Mouse (Mus musculus) ZHBTc4 (cell line): ENCODE results near the gene Efnb2.
A peak's percentile ranks its signal among the peaks of the same experiment; 100 is the strongest.

ENCODE experiments used
- DNase-seq: peaks from one replicate; pipeline ENCODE4 v3.0.0-alpha.2; 2011; ENCODE audit warnings: low read depth, low spot score

Gene Efnb2

GRCm38 (mm10) chr8:8613844-8614243 is 47.2 kb downstream of the Efnb2 start:
- DNase-seq = no peak

GRCm38 (mm10) chr8:8611928-8612327 is 49.1 kb downstream of the Efnb2 start:
- peak; percentile 36 for DNase-seq

DNA sequence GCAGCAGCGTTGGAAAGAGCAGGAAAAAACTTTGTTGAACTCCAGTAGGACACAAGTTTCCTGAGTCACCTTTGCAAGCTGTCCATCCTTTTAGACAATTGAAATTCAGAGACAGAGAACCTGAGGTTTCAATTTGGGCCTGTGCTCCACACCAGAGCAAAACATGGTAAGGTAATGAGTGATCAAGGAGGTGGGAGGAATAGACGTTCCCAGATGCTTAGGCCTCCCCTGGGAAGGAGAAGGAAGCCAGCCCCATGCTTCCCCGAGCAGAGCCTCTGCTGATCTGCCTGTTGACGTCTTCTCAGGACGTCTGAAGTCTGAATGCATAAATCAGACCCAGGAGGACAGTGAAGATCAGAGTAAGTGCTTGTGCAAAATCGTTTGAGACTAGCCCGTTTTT is 51.3 kb downstream of the Efnb2 start:
- DNase-seq = no peak

DNA sequence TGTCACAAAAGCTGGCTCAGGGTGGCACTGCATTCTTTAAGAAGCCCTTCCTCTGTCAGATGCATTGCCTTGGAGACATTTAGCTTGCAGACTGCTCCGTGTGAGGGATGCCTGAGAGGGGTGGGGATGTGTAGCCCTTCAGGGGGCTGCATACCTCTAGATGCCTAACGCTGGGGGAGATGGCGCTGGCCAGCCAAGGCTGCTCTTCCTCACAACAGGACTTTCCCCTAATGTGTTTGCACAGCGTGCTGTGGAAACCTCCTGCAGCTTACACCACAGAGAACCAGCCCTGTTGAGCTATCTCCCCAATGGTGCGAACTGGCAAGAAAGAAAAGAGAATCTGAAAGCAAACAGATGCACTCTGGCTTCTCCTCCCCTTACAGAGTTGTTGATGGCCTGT is 51.9 kb downstream of the Efnb2 start:
- peak; percentile 89 for DNase-seq

DNA sequence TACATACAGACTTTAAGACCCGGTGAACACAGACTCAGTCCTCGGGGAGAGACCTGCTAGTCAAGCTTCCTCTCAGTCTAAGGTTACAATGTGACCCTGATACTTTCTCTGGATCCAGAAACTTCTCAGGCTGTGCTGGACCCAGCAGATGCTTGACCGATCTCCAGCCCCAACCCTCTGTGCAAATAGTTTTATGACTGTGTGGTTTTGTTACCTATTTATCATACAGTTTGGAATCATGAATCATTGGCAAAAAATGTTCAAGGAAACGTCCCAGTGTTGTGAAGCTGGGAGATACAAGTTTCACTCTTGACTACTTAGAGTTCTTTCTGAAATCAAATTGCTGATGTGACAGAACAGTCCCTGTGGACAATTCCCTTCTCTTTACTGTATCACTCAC is 55.4 kb downstream of the Efnb2 start:
- no peak for DNase-seq

DNA sequence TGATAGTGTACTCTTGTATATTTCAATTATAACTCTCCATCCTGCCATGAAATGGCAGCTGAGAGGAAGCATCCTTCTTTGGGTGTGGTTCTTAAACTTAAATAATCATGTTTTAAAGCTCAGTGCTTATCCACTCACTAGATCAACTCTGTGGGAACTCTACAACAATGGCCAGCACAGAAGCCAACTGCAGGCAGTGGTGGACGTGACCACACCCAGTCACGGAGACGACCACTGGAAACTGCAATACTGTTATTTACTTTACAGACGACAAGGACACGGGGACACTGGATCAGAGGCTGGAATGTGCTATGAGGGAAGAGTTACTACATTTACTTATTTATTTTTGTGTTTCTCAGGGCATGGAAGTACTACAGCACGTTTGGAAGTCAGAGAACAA is 57.2 kb downstream of the Efnb2 start:
- DNase-seq = no peak

GRCm38 (mm10) chr8:8602616-8603461 is 58.2 kb downstream of the Efnb2 start:
- DNase-seq = no peak

DNA sequence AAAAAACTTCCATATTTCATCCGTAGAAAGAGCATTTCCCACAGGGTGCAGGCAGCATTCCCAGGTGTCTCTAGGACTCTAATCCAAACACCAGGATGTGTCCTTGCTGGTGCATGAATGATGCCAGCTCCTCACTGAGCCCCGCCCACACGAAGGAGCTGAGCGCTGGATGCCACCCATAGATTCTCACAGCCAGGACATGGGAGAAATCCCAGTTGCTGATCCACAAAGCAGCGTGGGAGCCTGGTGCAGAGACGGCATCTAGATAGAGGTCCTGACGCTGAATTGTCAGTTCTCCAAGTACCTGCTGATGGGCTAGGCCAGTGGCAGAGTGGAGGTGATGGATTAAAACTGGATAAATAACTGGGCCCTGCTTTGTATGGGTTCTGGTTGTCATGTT is 61.1 kb downstream of the Efnb2 start:
- DNase-seq = peak; percentile 12

GRCm38 (mm10) chr8:8597434-8597833 is 63.6 kb downstream of the Efnb2 start:
- no peak for DNase-seq

- DNase-seq = no peak
Observed at GRCm38 (mm10) chr8:8595831-8596611, 65.0 kb downstream of the Efnb2 start.

DNA sequence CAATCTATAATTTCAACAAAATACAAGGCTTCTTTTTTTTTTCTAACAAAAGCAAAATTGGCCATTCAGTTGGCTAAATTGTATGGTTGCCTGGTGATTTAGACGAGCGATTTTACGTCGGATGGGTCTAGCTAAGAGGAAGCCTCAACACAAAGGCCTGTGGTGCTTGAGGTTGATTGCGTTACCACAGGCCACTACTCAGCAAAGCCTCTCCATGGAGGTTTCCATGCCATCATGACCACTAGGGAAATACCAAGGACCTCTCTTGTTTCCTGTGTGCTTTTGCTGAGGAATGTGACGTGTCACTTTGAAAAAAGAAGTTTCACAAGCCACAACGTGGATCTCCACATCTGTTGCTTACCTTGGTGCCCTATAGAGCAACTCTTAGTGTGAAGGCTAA is 67.2 kb downstream of the Efnb2 start:
- DNase-seq = no peak

GRCm38 (mm10) chr8:8593371-8593770 is 67.7 kb downstream of the Efnb2 start:
- no peak for DNase-seq

GRCm38 (mm10) chr8:8592331-8592730 is 68.7 kb downstream of the Efnb2 start:
- no peak for DNase-seq

DNA sequence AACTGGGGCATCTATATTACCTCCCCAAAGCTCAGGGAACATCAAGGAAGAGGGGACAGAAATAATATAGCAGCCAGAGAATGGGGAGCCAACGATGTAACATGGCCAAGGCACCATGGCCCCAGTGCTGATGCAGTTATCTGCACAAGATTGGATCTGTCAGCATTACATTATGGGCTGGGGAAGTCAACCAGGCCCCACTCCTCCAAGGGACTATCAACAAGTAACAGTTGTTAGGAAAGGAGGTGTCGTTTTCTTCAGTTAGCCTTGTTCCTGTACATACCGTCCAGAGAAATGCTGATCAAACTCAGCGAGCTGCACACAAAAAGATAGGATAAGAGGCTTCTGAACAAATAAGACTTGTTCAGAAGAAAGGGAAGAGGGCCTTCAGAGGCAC is 77.1 kb downstream of the Efnb2 start:
- DNase-seq = no peak

GRCm38 (mm10) chr8:8583290-8583980 is 77.6 kb downstream of the Efnb2 start:
- DNase-seq = no peak

- DNase-seq = no peak
Observed at GRCm38 (mm10) chr8:8577770-8578303, 83.2 kb downstream of the Efnb2 start.

DNA sequence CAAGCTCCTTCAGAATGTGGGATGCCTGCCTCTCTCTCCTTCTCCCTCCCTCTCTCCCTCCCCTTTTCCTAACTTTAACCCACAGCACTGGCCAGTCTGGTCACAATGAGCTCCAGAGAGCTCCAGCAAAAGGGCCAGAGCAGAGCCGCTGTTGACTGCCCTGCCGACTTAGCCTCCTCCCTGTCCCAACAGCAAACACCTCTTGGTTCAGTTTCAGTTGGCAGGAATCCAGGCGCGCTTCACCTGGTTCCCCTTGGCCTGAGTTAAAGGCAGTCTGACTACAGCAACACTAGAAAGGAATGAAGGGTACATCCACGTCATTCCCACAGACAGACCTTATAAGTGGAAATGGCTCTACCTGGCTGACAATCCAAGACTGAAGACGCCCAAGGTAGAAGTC is 84.2 kb downstream of the Efnb2 start:
- DNase-seq = no peak

- no peak for DNase-seq
Observed at GRCm38 (mm10) chr8:8576286-8576685, 84.8 kb downstream of the Efnb2 start.

- DNase-seq = no peak
Observed at GRCm38 (mm10) chr8:8574521-8575499, 86.2 kb downstream of the Efnb2 start.

GRCm38 (mm10) chr8:8572272-8572671 is 88.8 kb downstream of the Efnb2 start:
- no peak for DNase-seq
